Mouse (Mus musculus) kidney, embryonic 15.5 days (tissue): ENCODE measurements around the gene Esr1. TPM values are rescaled to one million over a fixed set of nuclear protein-coding genes. Genes with fewer than 3 reads are reported as not detected.

Experiments
- ATAC-seq: fragments of 200-750 bp; cut with Nextera tagmentation; replicated peaks from 2 replicates; pipeline ENCODE4 v1.8.0; 2017; ENCODE audit warnings: moderate TSS enrichment; ENCODE audit not compliant: low FRiP score
- H3K27ac ChIP-seq: fragments of 300-500 bp; sonication (generic); 2 replicates; pipeline ENCODE4 v1.5.1; 2015; ENCODE audit warnings: mild to moderate bottlenecking, inconsistent platforms
- H3K27me3 ChIP-seq: fragments of 300-500 bp; sonication (generic); 2 replicates; pipeline ENCODE4 v1.6.1; 2015; ENCODE audit warnings: inconsistent platforms
- H3K36me3 ChIP-seq: fragments of 300-500 bp; sonication (generic); 2 replicates; pipeline ENCODE4 v1.6.1; 2015; ENCODE audit warnings: inconsistent platforms
- H3K4me1 ChIP-seq: fragments of 300-500 bp; sonication (generic); 2 replicates; pipeline ENCODE4 v1.6.1; 2015; ENCODE audit warnings: inconsistent platforms
- H3K4me2 ChIP-seq: fragments of 300-500 bp; sonication (generic); 2 replicates; pipeline ENCODE4 v1.6.1; 2015; ENCODE audit warnings: moderate library complexity, mild to moderate bottlenecking, inconsistent platforms
- H3K4me3 ChIP-seq: fragments of 300-500 bp; sonication (generic); replicated peaks from 2 replicates; pipeline ENCODE4 v1.5.1; 2015; ENCODE audit warnings: mild to moderate bottlenecking, inconsistent platforms
- H3K9ac ChIP-seq: fragments of 300-500 bp; sonication (generic); 2 replicates; pipeline ENCODE4 v1.6.1; 2015; ENCODE audit warnings: mild to moderate bottlenecking, inconsistent platforms
- H3K9me3 ChIP-seq: fragments of 300-500 bp; sonication (generic); replicated peaks from 2 replicates; pipeline ENCODE4 v1.6.1; 2016; ENCODE audit warnings: inconsistent platforms
- WGBS: fragments of 180-500 bp; shearing (Covaris S2); methylation state at CpG from one replicate; pipeline ENCODE4 v1.1.7; 2015; ENCODE audit warnings: mixed read lengths; 5-methylcytosine and 5-hydroxymethylcytosine counted together
- polyA plus RNA-seq: library from polyadenylated mRNA; unstranded; fragments of >200 nt; fragmentation: Nextera tagmentation; extraction: Ambion mirVana; gene quantifications from 2 replicates; pipeline ENCODE4 v1.2.1, GENCODE M21; 2015

The Esr1 gene
- polyA plus RNA-seq, 1 experiment from 2014 or later = 2.2 TPM

GRCm38 (mm10) chr10:4972026-4972425 lies 360.6 kb downstream of the Esr1 start:
- H3K4me1 ChIP-seq = peaks cover 3% of the 10 kb centered on the region; the same call in 1 of the 2 replicates
- H3K4me2 ChIP-seq = no peak overlapping the region
- H3K9me3 ChIP-seq = no peaks in the 10 kb centered on the region
- H3K9ac ChIP-seq = no peak overlapping the region
- 19% methylated on average over 2 of the region's 2 CpGs for WGBS
- no peak overlapping the region for H3K27ac ChIP-seq
- no peak overlapping the region for H3K4me3 ChIP-seq
- no peak for ATAC-seq
- no peaks in the 10 kb centered on the region for H3K36me3 ChIP-seq
- H3K27me3 ChIP-seq = no peaks in the 10 kb centered on the region

DNA sequence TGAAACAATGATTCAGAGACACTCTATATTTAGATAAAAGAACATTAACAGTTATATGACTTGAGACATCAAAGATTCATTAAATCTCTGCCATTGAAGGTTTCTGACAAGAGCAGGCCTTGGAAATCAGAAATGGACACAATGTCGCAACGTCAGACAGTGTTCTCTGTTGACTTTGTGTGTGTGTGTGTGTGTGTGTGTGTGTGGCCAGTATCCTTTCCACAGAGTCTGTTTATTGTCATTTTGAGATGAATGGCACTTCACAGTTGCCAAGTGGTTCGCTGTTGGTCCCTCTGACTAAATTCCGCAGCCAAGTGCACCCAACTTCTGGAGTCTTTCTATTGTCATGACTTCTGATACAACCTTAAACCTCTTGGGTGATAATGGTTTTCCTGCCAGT lies 362.9 kb downstream of the Esr1 start:
- Histone ChIP-seq H3K9ac (no peak overlapping the region), H3K4me2 (no peak overlapping the region), H3K27me3 (no peaks in the 10 kb centered on the region), H3K36me3 (no peaks in the 10 kb centered on the region), H3K4me3 (no peak overlapping the region), H3K4me1 (peaks cover 3% of the 10 kb centered on the region; the same call in 1 of the 2 replicates), H3K9me3 (no peaks in the 10 kb centered on the region), H3K27ac (no peak overlapping the region)
- no peak for ATAC-seq
- WGBS = 85% methylated on average over 4 of the region's 4 CpGs

- Histone ChIP-seq H3K27ac (no peak overlapping the region), H3K4me1 (peaks cover 3% of the 10 kb centered on the region; the same call in 1 of the 2 replicates), H3K4me3 (no peak overlapping the region), H3K9ac (no peak overlapping the region), H3K4me2 (no peak overlapping the region), H3K9me3 (no peaks in the 10 kb centered on the region), H3K27me3 (no peaks in the 10 kb centered on the region), H3K36me3 (no peaks in the 10 kb centered on the region)
- ATAC-seq = no peak
- 93% methylated on average over 2 of the region's 2 CpGs for WGBS
These were observed 365.2 kb downstream of the Esr1 start for GRCm38 (mm10) chr10:4976557-4976956.

DNA sequence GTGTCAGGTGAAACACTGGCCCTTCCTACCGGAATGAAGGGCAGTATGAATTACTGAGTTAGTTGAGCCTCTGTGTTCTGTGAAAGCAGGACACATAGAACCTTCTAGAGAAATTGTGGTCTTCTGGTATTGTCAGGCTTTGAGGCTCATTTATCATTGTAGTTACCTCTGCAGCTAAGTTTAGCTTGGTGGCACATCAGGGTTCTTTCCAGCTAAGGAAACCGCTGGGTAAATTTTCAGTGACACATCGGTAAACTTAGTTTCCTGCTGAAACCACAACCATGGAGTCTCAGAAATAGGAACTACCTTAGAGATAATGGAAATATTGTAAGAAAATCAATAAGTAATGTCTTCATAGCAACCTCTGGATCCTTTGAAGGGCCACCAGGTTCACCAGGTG lies 366.0 kb downstream of the Esr1 start:
- no peaks in the 10 kb centered on the region for H3K27me3 ChIP-seq
- peaks cover 3% of the 10 kb centered on the region; the same call in 1 of the 2 replicates for H3K4me1 ChIP-seq
- no peak overlapping the region for H3K4me3 ChIP-seq
- H3K4me2 ChIP-seq = no peak overlapping the region
- ATAC-seq = no peak
- 93% methylated on average over 3 of the region's 3 CpGs for WGBS
- H3K9ac ChIP-seq = no peak overlapping the region
- H3K27ac ChIP-seq = no peak overlapping the region
- H3K9me3 ChIP-seq = no peaks in the 10 kb centered on the region
- no peaks in the 10 kb centered on the region for H3K36me3 ChIP-seq

DNA sequence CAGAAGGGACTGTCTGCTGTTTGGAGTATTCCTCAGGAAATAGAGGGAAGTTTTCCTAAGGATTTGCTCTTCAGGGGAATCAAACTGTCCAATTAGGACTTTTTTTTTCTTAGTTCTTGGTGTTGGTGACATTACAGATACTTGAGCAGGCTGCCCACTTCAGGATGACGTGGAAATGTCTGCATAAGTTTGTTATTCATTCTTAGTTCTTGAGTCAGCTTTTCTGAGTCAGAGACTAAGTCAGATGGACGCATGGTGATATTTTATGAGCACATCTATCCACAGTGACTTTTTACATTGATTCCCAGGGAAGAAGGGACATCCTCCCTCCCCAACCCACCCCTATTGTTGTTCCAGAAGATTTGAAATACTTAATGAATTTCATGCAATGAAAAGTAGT lies 372.5 kb downstream of the Esr1 start:
- Histone ChIP-seq H3K36me3 (no peaks in the 10 kb centered on the region), H3K4me2 (no peak overlapping the region), H3K4me3 (no peak overlapping the region), H3K27me3 (no peaks in the 10 kb centered on the region), H3K9ac (no peak overlapping the region), H3K27ac (no peak overlapping the region), H3K4me1 (no peaks in the 10 kb centered on the region), H3K9me3 (no peaks in the 10 kb centered on the region)
- WGBS = 75% methylated on average over 2 of the region's 2 CpGs
- no peak for ATAC-seq

DNA sequence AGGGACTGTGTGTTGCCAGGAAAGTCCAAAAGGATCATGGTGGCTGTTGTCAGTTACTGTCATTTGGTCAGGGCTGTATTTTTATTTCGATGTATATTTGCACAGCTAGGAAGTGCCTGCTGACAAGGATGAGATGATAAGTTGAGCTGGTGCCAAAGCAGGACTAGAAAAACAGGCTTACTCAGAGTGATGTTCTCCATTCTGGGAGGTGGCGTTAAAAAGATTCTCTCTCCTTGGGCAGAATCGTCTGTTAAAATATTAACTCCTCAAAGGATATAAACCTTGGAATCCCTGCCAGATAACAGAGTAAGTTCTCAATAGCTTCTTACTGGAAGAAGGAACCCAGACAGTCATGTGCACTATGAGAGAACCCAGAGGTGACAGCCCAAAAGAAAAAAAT lies 382.4 kb downstream of the Esr1 start:
- WGBS = 76% methylated on average over 3 of the region's 3 CpGs
- no peak for ATAC-seq
- H3K27me3 ChIP-seq = no peaks in the 10 kb centered on the region
- H3K4me1 ChIP-seq = no peaks in the 10 kb centered on the region
- no peak overlapping the region for H3K27ac ChIP-seq
- H3K9me3 ChIP-seq = no peaks in the 10 kb centered on the region
- H3K4me2 ChIP-seq = no peak overlapping the region
- H3K4me3 ChIP-seq = no peak overlapping the region
- no peaks in the 10 kb centered on the region for H3K36me3 ChIP-seq
- no peak overlapping the region for H3K9ac ChIP-seq

DNA sequence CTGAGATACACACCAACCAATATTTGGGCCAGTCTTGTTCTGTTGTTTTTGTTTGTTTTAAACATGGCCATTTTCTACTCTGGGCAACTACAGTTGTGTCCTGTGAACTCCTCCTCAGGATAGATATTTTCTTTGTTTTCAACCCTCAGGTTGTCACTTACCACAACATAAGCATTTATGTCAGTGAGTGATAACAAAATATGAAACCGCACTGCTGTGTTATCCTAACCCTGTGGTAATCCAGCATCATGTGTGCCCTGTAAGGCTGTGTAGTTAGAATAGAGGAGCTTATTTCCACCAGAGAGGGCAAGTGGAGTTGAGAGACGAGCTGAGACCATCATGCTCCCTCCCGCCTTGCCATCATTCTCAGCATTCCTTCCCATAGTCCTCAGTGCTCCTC lies 385.2 kb downstream of the Esr1 start:
- no peak for ATAC-seq
- Histone ChIP-seq H3K36me3 (no peaks in the 10 kb centered on the region), H3K9ac (no peak overlapping the region), H3K27me3 (no peaks in the 10 kb centered on the region), H3K27ac (no peak overlapping the region), H3K4me2 (no peak overlapping the region), H3K9me3 (no peaks in the 10 kb centered on the region), H3K4me3 (no peak overlapping the region), H3K4me1 (no peaks in the 10 kb centered on the region)
- 85% methylated on average over 3 of the region's 3 CpGs for WGBS

DNA sequence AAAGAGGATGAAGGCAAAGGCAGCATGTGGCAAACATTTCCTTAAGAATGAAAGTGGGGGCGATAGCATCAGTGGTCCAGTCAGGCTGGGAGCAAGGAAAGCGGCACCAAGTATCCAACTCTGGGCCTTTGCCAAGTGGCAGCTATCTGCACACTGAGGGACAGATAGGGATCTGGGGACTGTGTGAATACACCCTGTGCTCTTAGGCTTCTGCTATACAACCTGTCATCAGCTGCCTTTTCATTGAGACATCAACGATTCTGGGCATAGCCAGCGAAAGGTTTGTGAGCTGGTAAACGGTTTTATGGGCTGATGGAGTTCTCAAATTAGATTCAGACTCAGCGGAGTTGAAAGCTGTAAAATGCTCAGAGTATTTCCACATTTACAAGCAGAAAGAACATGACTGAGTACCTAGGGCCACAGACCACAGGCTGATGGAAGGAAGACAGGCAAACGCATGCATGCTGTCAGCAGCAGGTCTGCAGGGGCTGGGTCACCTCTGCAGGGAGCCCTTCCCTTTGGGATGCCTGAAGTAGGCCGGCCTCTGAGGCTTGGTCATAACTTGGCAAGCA lies 397.5 kb downstream of the Esr1 start:
- H3K4me2 ChIP-seq = no peak overlapping the region
- H3K4me3 ChIP-seq = no peak overlapping the region
- H3K4me1 ChIP-seq = no peaks in the 10 kb centered on the region
- WGBS = 49% methylated on average over 8 of the region's 8 CpGs
- no peaks in the 10 kb centered on the region for H3K9me3 ChIP-seq
- no peak overlapping the region for H3K27ac ChIP-seq
- H3K36me3 ChIP-seq = no peaks in the 10 kb centered on the region
- H3K9ac ChIP-seq = no peak overlapping the region
- H3K27me3 ChIP-seq = no peaks in the 10 kb centered on the region
- no peak for ATAC-seq

GRCm38 (mm10) chr10:5012004-5012403 lies 400.6 kb downstream of the Esr1 start:
- H3K4me1 ChIP-seq = no peaks in the 10 kb centered on the region
- H3K9ac ChIP-seq = no peak overlapping the region
- no peak for ATAC-seq
- H3K27ac ChIP-seq = no peak overlapping the region
- H3K36me3 ChIP-seq = no peaks in the 10 kb centered on the region
- no peak overlapping the region for H3K4me3 ChIP-seq
- H3K9me3 ChIP-seq = no peaks in the 10 kb centered on the region
- no peaks in the 10 kb centered on the region for H3K27me3 ChIP-seq
- H3K4me2 ChIP-seq = no peak overlapping the region

DNA sequence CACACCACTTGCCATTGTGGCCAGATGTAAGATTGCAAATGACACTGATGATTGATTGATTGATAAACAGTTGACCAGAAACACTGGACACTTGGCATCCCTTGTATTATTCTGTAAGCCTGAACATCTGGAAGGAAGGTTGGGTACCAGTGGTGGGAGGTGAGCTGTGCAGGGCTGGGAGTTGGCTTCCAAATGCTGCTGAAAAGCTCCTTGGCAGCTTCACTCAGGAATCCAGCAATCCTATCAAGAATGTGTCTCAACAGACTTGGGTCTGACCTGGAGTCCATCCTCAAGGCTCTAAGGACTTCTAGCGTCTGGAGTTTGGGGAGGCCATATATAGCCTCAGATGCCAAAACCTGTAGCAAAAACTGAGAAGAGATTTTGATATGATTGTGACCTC lies 403.6 kb downstream of the Esr1 start:
- no peaks in the 10 kb centered on the region for H3K36me3 ChIP-seq
- ATAC-seq = no peak
- H3K4me3 ChIP-seq = no peak overlapping the region
- no peaks in the 10 kb centered on the region for H3K27me3 ChIP-seq
- 67% methylated on average over 1 of the region's 1 CpGs for WGBS
- H3K9me3 ChIP-seq = no peaks in the 10 kb centered on the region
- H3K4me1 ChIP-seq = no peaks in the 10 kb centered on the region
- H3K9ac ChIP-seq = no peak overlapping the region
- no peak overlapping the region for H3K4me2 ChIP-seq
- H3K27ac ChIP-seq = no peak overlapping the region

GRCm38 (mm10) chr10:5017148-5017547 lies 405.8 kb downstream of the Esr1 start:
- ATAC-seq = no peak
- Histone ChIP-seq H3K9me3 (no peaks in the 10 kb centered on the region), H3K9ac (no peak overlapping the region), H3K36me3 (no peaks in the 10 kb centered on the region), H3K4me3 (no peak overlapping the region), H3K4me2 (no peak overlapping the region), H3K4me1 (no peaks in the 10 kb centered on the region), H3K27me3 (no peaks in the 10 kb centered on the region), H3K27ac (no peak overlapping the region)
- 29% methylated on average over 1 of the region's 1 CpGs for WGBS

DNA sequence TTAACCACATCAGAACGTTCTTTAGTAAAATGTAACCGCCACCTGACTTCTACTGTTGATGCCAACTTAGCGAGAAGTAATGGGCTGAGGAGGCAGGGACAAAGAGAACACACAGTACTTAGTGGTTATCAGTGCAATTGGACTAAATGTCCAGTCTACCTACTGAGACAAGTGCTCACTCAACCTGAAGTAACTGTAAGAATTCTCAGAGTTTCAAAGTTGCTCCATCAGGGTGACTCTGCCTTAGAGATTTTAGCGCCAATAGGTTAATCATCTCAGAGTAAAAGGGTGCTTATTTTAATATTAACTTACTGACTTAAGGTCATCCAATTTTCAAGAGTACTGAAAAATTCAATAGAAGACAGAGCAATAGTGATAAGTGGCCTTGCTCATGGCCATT lies 414.5 kb downstream of the Esr1 start:
- ATAC-seq = no peak
- H3K27me3 ChIP-seq = no peaks in the 10 kb centered on the region
- WGBS = 90% methylated on average over 4 of the region's 4 CpGs

DNA sequence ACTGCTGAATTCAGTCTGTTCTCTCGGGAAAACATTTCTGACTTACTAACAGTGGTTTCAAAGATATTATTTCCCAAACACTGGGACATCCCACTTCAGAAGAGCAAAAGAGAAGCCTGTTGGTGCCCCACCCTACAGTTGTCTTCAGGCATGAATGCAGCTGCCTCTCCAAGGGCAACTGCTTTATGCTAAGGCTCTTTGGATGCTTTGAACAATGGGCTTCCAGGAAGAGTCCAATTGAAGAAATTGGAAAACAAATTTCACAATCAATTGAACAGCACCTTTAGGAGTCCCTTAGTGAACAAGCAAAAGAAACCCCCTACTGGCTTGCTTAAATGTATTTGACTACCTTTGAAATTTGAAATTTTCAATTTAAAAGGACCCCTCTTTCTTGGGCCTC lies 415.8 kb downstream of the Esr1 start:
- 92% methylated on average over 1 of the region's 1 CpGs for WGBS
- Histone ChIP-seq H3K9ac (no peak overlapping the region), H3K27me3 (no peaks in the 10 kb centered on the region), H3K4me1 (no peaks in the 10 kb centered on the region), H3K27ac (no peak overlapping the region), H3K4me3 (no peak overlapping the region), H3K9me3 (no peaks in the 10 kb centered on the region), H3K36me3 (peaks cover 4% of the 10 kb centered on the region; the same call in 1 of the 2 replicates), H3K4me2 (no peak overlapping the region)
- ATAC-seq = no peak

More for the DNA sequence above, 414.5 kb downstream of the Esr1 start:
- no peak overlapping the region for H3K9ac ChIP-seq
- H3K36me3 ChIP-seq = peaks cover 4% of the 10 kb centered on the region; the same call in 1 of the 2 replicates
- no peak overlapping the region for H3K4me3 ChIP-seq
- no peak overlapping the region for H3K4me2 ChIP-seq
- no peak overlapping the region for H3K27ac ChIP-seq
- H3K4me1 ChIP-seq = no peaks in the 10 kb centered on the region
- H3K9me3 ChIP-seq = no peaks in the 10 kb centered on the region
